Mouse (Mus musculus) limb, embryonic 13.5 days (tissue): Measurements from ENCODE around the gene Lck. TPM values are rescaled to one million over a fixed set of nuclear protein-coding genes. Genes with fewer than 3 reads are reported as not detected.
"Not testable (repeated sequence)": the region's sequence is repeated elsewhere in the genome, so short reads cannot be mapped to it uniquely, and the experiment has no call there.

Source experiments
- ATAC-seq: fragments of 200-750 bp; cut with Nextera tagmentation; 2 replicates; pipeline ENCODE4 v1.8.0; 2017; ENCODE audit warnings: low read depth, moderate number of reproducible peaks, moderate TSS enrichment; ENCODE audit not compliant: low FRiP score
- H3K27ac ChIP-seq: fragments of 300-500 bp; sonication (generic); 2 replicates; pipeline ENCODE4 v1.5.1; 2015; ENCODE audit warnings: inconsistent platforms, mild to moderate bottlenecking, moderate library complexity
- H3K27me3 ChIP-seq: fragments of 300-500 bp; sonication (generic); 2 replicates; pipeline ENCODE4 v1.6.1; 2015; ENCODE audit warnings: mild to moderate bottlenecking, inconsistent platforms
- H3K36me3 ChIP-seq: fragments of 300-500 bp; sonication (generic); 2 replicates; pipeline ENCODE4 v1.6.1; 2015; ENCODE audit warnings: inconsistent platforms, mild to moderate bottlenecking, moderate library complexity
- H3K4me1 ChIP-seq: fragments of 300-500 bp; sonication (generic); 2 replicates; pipeline ENCODE4 v1.6.1; 2015; ENCODE audit warnings: inconsistent platforms
- H3K4me2 ChIP-seq: fragments of 300-500 bp; sonication (generic); replicated peaks from 2 replicates; pipeline ENCODE4 v1.6.1; 2015; ENCODE audit warnings: inconsistent platforms, mild to moderate bottlenecking, moderate library complexity
- H3K4me3 ChIP-seq: fragments of 300-500 bp; sonication (generic); 2 replicates; pipeline ENCODE4 v1.5.1; 2015; ENCODE audit warnings: moderate library complexity, mild to moderate bottlenecking, inconsistent platforms
- H3K9ac ChIP-seq: fragments of 300-500 bp; sonication (generic); 2 replicates; pipeline ENCODE4 v1.6.1; 2015; ENCODE audit warnings: mild to moderate bottlenecking, inconsistent platforms
- H3K9me3 ChIP-seq: fragments of 300-500 bp; sonication (generic); 2 replicates; pipeline ENCODE4 v1.6.1; 2016; ENCODE audit warnings: inconsistent platforms
- WGBS: fragments of 180-500 bp; shearing (Covaris S2); methylation state at CpG from one replicate; pipeline ENCODE4 v1.1.7; 2015; 5-methylcytosine and 5-hydroxymethylcytosine counted together
- polyA plus RNA-seq: library from polyadenylated mRNA; unstranded; fragments of >200 nt; fragmentation: Nextera tagmentation; extraction: Ambion mirVana; gene quantifications from 2 replicates; pipeline ENCODE4 v1.2.1, GENCODE M21; 2015

Lck gene
- polyA plus RNA-seq, 1 experiment from 2014 or later = 12.1 TPM

GRCm38 (mm10) chr4:129542592-129543141 is 30.8 kb downstream of the Lck start, which contains the start of gene Hdac1:
Gene Hdac1, minus strand, starts transcription at chr4:129542713.
- H3K4me2 ChIP-seq = peak within 1 kb of the TSS; percentile 75
- WGBS = 1% methylated on average over 39 of the region's 46 CpGs
- H3K4me3 ChIP-seq = peak within 1 kb of the TSS; percentile 84
- no peaks in the 10 kb centered on the region for H3K9me3 ChIP-seq
- peaks cover 17% of the 10 kb centered on the region for H3K4me1 ChIP-seq
- no peaks in the 10 kb centered on the region for H3K27me3 ChIP-seq
- peak within 1 kb of the TSS; percentile 92 for H3K9ac ChIP-seq
- peak; percentile 98 for ATAC-seq
- peak within 1 kb of the TSS; percentile 74 for H3K27ac ChIP-seq
- H3K36me3 ChIP-seq = peaks cover 25% of the 10 kb centered on the region

DNA sequence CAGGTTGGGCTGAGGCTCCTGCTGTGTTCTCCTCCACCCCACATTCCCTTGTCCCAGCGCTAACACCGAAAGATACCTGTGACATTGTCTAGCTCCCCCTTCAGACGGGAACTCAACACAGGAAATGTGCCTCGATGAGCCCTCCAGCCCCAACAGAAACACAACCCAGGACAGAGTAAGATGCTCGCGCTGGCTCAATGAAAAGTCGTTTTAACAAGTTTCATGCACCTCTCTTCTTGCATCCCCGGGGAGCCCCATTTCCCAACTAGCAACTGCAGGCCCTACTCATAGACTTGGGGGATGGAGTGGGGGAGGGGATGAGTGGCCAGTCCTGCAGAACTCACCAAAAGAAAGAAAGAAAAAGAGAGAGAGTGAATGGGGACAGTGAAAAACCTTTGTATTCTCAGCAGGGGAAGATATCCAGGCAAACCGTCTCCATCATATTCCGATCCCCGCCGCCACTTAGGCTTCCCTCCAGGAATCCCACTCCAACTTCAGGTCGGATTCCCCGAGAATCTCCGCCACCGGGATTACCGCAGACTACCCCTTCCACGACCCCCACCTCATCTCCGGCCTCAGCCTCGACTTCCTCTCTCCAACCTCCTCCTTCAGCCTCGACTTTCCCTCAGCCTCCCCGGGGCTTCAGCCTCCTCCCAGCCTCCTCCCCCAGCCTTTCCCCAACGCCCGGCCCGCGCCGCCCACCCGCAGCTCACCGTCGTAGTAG is 31.4 kb downstream of the Lck start:
- peak overlapping the region; percentile 75 for H3K4me2 ChIP-seq
- no peaks in the 10 kb centered on the region for H3K27me3 ChIP-seq
- no peaks in the 10 kb centered on the region for H3K9me3 ChIP-seq
- under 1% methylated on average over 30 of the region's 30 CpGs for WGBS
- peak overlapping the region; percentile 92 for H3K9ac ChIP-seq
- peaks cover 29% of the 10 kb centered on the region for H3K36me3 ChIP-seq
- peaks cover 17% of the 10 kb centered on the region for H3K4me1 ChIP-seq
- ATAC-seq = 0 out of 2 replicates have a peak, but pooled peaks have one; percentile 4
- H3K27ac ChIP-seq = peak overlapping the region; percentile 73; the same call in 1 of the 2 replicates
- H3K4me3 ChIP-seq = peak overlapping the region; percentile 84

- Histone ChIP-seq H3K36me3 (peaks cover 45% of the 10 kb centered on the region), H3K9ac (no peak overlapping the region), H3K27me3 (no peaks in the 10 kb centered on the region), H3K4me1 (peaks cover 17% of the 10 kb centered on the region), H3K27ac (no peak overlapping the region), H3K4me3 (no peak overlapping the region; the same call in 1 of the 2 replicates), H3K4me2 (no peak overlapping the region), H3K9me3 (no peaks in the 10 kb centered on the region)
- ATAC-seq = no peak
- 92% methylated on average over 6 of the region's 6 CpGs for WGBS
Observed at GRCm38 (mm10) chr4:129540012-129540411, 33.4 kb downstream of the Lck start.

- H3K9me3 ChIP-seq, H3K27ac ChIP-seq, H3K4me1 ChIP-seq, H3K9ac ChIP-seq, ATAC-seq, H3K4me2 ChIP-seq, H3K27me3 ChIP-seq, H3K4me3 ChIP-seq: not testable (repeated sequence)
- WGBS = 92% methylated on average over 6 of the region's 6 CpGs
- peaks cover 90% of the 10 kb centered on the region for H3K36me3 ChIP-seq
Observed at GRCm38 (mm10) chr4:129528901-129529300, 44.5 kb downstream of the Lck start.

- no peak overlapping the region for H3K4me3 ChIP-seq
- peaks cover 94% of the 10 kb centered on the region for H3K36me3 ChIP-seq
- no peak for ATAC-seq
- H3K27ac ChIP-seq = no peak overlapping the region
- 80% methylated on average over 3 of the region's 3 CpGs for WGBS
- H3K4me2 ChIP-seq = no peak overlapping the region
- H3K9me3 ChIP-seq = no peaks in the 10 kb centered on the region
- no peak overlapping the region for H3K9ac ChIP-seq
- no peaks in the 10 kb centered on the region for H3K27me3 ChIP-seq
- H3K4me1 ChIP-seq = no peaks in the 10 kb centered on the region
Observed at GRCm38 (mm10) chr4:129525889-129526288, 47.6 kb downstream of the Lck start.

- no peak overlapping the region for H3K4me2 ChIP-seq
- ATAC-seq = no peak
- H3K27me3 ChIP-seq = no peaks in the 10 kb centered on the region
- H3K4me1 ChIP-seq = no peaks in the 10 kb centered on the region
- WGBS = 88% methylated on average over 5 of the region's 5 CpGs
- H3K4me3 ChIP-seq = no peak overlapping the region
- no peaks in the 10 kb centered on the region for H3K9me3 ChIP-seq
- H3K36me3 ChIP-seq = peaks cover 94% of the 10 kb centered on the region
- H3K9ac ChIP-seq = no peak overlapping the region
- no peak overlapping the region for H3K27ac ChIP-seq
Observed at GRCm38 (mm10) chr4:129525338-129525737, 48.1 kb downstream of the Lck start.

- H3K4me2 ChIP-seq = no peak overlapping the region
- peaks cover 19% of the 10 kb centered on the region for H3K4me1 ChIP-seq
- no peak overlapping the region for H3K4me3 ChIP-seq
- no peak overlapping the region for H3K9ac ChIP-seq
- 87% methylated on average over 8 of the region's 8 CpGs for WGBS
- peaks cover 82% of the 10 kb centered on the region for H3K36me3 ChIP-seq
- ATAC-seq = no peak
- no peaks in the 10 kb centered on the region for H3K27me3 ChIP-seq
- H3K27ac ChIP-seq = no peak overlapping the region
- H3K9me3 ChIP-seq = no peaks in the 10 kb centered on the region
Observed at GRCm38 (mm10) chr4:129518519-129518918, 54.9 kb downstream of the Lck start.

DNA sequence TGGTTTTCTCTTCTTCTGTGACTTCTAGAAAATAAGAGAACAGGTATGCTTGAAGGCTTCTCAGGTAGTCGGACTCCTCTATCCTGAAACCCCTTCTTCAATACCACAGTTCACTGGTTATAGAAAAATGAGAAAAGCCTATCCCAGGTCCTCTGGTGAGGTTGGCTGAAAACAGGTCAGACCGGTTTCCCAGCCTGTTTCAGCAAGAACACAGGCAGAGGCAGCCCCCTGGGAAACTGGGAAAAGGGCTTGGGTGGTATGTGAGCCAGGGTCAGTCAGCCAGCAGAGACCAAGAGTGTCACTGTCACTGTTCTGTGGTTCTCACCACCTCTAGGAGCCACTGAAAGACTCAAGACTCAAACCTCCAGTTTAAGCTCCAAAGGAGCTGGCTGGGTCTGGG is 56.5 kb downstream of the Lck start:
- 0 out of 2 replicates have a peak overlapping the region, but pooled peaks have one; percentile 27 for H3K4me2 ChIP-seq
- peak overlapping the region; percentile 58; the same call in 1 of the 2 replicates for H3K27ac ChIP-seq
- peaks cover 66% of the 10 kb centered on the region for H3K36me3 ChIP-seq

GRCm38 (mm10) chr4:129514300-129514898 is 59.0 kb downstream of the Lck start:
- Histone ChIP-seq H3K36me3 (peaks cover 41% of the 10 kb centered on the region), H3K9ac (peak overlapping the region; percentile 100), H3K9me3 (no peaks in the 10 kb centered on the region), H3K27me3 (no peaks in the 10 kb centered on the region), H3K27ac (peak overlapping the region; percentile 97), H3K4me1 (peaks cover 37% of the 10 kb centered on the region), H3K4me2 (peak overlapping the region; percentile 90), H3K4me3 (peak overlapping the region; percentile 99)
- under 1% methylated on average over 35 of the region's 35 CpGs for WGBS
- peak; percentile 30; the same call in 1 of the 2 replicates for ATAC-seq

More for the DNA sequence above, 56.5 kb downstream of the Lck start:
- Histone ChIP-seq H3K27me3 (no peaks in the 10 kb centered on the region), H3K9ac (no peak overlapping the region; the same call in 1 of the 2 replicates), H3K9me3 (no peaks in the 10 kb centered on the region), H3K4me3 (no peak overlapping the region), H3K4me1 (peaks cover 25% of the 10 kb centered on the region)
- no peak for ATAC-seq
- WGBS = 51% methylated on average over 2 of the region's 2 CpGs

DNA sequence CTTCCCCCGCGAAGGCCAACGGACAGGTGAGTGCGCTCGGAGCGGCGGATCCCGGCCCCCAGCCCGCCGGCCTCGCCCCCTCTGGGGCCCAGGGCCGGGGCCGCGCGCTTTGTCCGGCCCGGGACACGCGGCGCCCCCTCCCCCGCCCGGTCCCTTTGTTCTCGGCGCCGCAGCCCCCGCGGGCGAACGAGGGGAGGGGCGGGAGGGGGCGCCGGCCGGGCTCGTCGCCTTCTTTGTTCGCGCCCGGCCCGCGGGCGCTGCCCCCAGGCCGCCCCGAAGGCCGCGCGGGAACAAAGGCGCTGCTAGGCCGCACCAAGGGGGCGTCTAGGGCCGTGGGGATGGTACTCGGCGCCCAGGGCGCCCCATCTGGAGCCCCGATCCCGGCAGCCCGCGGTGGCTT is 59.5 kb downstream of the Lck start:
- H3K27ac ChIP-seq = peak overlapping the region; percentile 97
- ATAC-seq = no peak; the same call in none of the 2 replicates
- H3K36me3 ChIP-seq = peaks cover 38% of the 10 kb centered on the region
- WGBS = under 1% methylated on average over 51 of the region's 57 CpGs
- peak overlapping the region; percentile 90 for H3K4me2 ChIP-seq
- H3K9me3 ChIP-seq = no peaks in the 10 kb centered on the region
- H3K4me1 ChIP-seq = peaks cover 37% of the 10 kb centered on the region
- peak overlapping the region; percentile 100 for H3K9ac ChIP-seq
- peak overlapping the region; percentile 99 for H3K4me3 ChIP-seq
- no peaks in the 10 kb centered on the region for H3K27me3 ChIP-seq

DNA sequence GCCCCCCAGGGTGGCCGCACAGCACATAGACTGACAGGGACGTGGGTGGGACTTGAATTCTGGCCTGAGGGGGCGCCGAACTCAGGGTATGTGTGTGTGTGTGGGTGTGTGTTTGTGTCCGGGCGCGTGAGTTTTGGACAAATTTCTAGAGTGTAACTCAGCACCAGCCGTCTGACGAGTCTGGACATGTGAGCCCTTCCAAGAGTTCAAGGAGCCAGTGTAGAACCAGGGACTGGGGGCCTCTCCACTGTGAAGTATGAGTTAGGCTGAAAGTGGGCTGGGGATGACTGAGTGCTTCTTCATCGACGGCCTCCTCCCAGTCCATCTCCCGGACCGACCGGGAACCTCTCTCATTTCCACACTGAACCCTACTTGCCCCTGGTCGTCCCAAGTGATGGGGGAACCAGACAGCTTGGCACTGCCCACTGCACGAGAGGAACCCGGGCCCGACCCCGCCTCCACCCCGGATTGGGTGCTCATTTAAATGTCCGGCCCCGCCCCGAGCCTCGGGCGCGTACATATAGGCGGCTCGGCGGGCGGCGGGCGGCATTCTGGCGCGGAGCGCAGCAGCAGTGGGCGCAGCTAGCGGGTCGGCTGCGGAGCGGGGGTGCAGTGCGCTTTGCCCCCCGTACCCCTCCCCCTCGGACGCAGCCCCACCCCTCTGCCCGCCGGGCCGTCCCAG is 60.2 kb downstream of the Lck start, which contains the start of gene Marcksl1:
Gene Marcksl1, plus strand, starts transcription at position 496 of the 682 bp plus-strand sequence.
- H3K4me3 ChIP-seq = peak within 1 kb of the TSS; percentile 99
- H3K27ac ChIP-seq = peak within 1 kb of the TSS; percentile 97
- H3K4me2 ChIP-seq = peak within 1 kb of the TSS; percentile 90
- H3K36me3 ChIP-seq = peaks cover 31% of the 10 kb centered on the region
- ATAC-seq = peak; percentile 84
- H3K27me3 ChIP-seq = no peaks in the 10 kb centered on the region
- H3K9me3 ChIP-seq = no peaks in the 10 kb centered on the region
- peaks cover 37% of the 10 kb centered on the region for H3K4me1 ChIP-seq
- peak within 1 kb of the TSS; percentile 100 for H3K9ac ChIP-seq
- WGBS = 7% methylated on average over 44 of the region's 47 CpGs
